Mouse (Mus musculus) effector memory CD4-positive, alpha-beta T cell, adult 5 months (primary cell): ENCODE data around the gene Zfhx3. TPM values are rescaled to one million over a fixed set of nuclear protein-coding genes. Genes with fewer than 3 reads are reported as not detected.

Experiments used
- polyA plus RNA-seq: library from polyadenylated mRNA; unstranded; fragments of 100-300 nt; shearing (Covaris generic); gene quantifications from one replicate; pipeline ENCODE4 v1.2.1, GENCODE M21; 2017

Zfhx3 gene
- polyA plus RNA-seq: 0.30 TPM

GRCm38 (mm10) chr8:107941922-107942694, at the start of gene Zfhx3:
Gene Zfhx3 (plus strand): TSS chr8:107942644.

